Comparison of ENCODE assay signal across 25 mouse cellular contexts in genomic region chr6:146498416-146498815, GRCm38 (mm10). TPM values are rescaled to one million over a fixed set of nuclear protein-coding genes. Genes with fewer than 3 reads are reported as not detected.
DNase-seq lines count a peak whose midpoint lies in the region; ATAC-seq and TF ChIP-seq lines count a peak whose summit lies in the region.
"Had no signal": no experiment of that assay in that cellular context is flagged by ENCODE, and none has a peak within 500 bp of the region (broad histone marks: within the 10 kb centered on the region; RNA-seq: fewer than 3 reads in every experiment).

No protein-coding gene starts in this region.

- intact Hi-C loops in heart, postnatal 25 days (cut with DNase I): loop anchor here (5.0 kb wide), 1 partner anchor 41 kb away; no protein-coding TSS in a partner anchor

- 75% methylated on average over 3 of the region's 3 CpGs for WGBS in heart, embryonic 12.5 days
- WGBS in kidney, adult 2 months: 77% methylated on average over 3 of the region's 3 CpGs

- H3K9ac ChIP-seq in heart, embryonic 12.5 days: no peak overlapping the region
- H3K9ac ChIP-seq: embryonic facial prominence, embryonic 12.5 days; embryonic facial prominence, embryonic 15.5 days; forebrain, postnatal 0 days; heart, embryonic 15.5 days; hindbrain, embryonic 14.5 days had no signal

- TF ChIP-seq CTCF in kidney, adult 2 months (conservative IDR thresholded peaks at IDR 0.05; ENCODE audit: insufficient read depth, insufficient read length, low read depth, low read length): no peak

- DNase-seq in heart, postnatal 25 days (ENCODE audit: low spot score): no peak
- DNase-seq in kidney, adult 2 months: no peak
- no peak for DNase-seq in kidney, adult 18-20 months
- DNase-seq in testis, postnatal 14 days (ENCODE audit: low spot score): peak; percentile 58
- DNase-seq in testis, postnatal 10 days (ENCODE audit: low spot score): no peak
- peak; percentile 33 for DNase-seq in induced T-regulatory cell, adult 2 months (ENCODE audit: low read depth)
- DNase-seq: adrenal gland, adult 2 months; adrenal gland, postnatal 14 days; cerebellum, adult 11 months; cerebellum, adult 2 months; cerebellum, adult 9-11 months; cerebellum, postnatal 25 days; forebrain, postnatal 0 days; gastrocnemius, adult 2 months; gastrocnemius, postnatal 14 days; heart, adult 2 months; heart, postnatal 36 days had no signal

- TF ChIP-seq POLR2A in kidney, adult 2 months (IDR thresholded peaks at IDR 0.05; ENCODE audit: low read depth, low read length): no peak

- no peaks in the 10 kb centered on the region for H3K36me3 ChIP-seq in heart, embryonic 12.5 days
- H3K36me3 ChIP-seq in kidney, adult 2 months (ENCODE audit: control insufficient read depth, insufficient read depth, low read length): no peaks in the 10 kb centered on the region
- H3K36me3 ChIP-seq: embryonic facial prominence, embryonic 12.5 days; embryonic facial prominence, embryonic 15.5 days; heart, embryonic 10.5 days; heart, embryonic 15.5 days had no signal

- peaks cover 35% of the 10 kb centered on the region for H3K4me1 ChIP-seq in heart, embryonic 12.5 days (replicated peaks)
- peaks cover 24% of the 10 kb centered on the region for H3K4me1 ChIP-seq in kidney, adult 2 months (ENCODE audit: control insufficient read depth, insufficient read depth, low read length)

- 0 out of 2 replicates have a peak overlapping the region, but pooled peaks have one; percentile 9 for H3K4me2 ChIP-seq in heart, embryonic 12.5 days
- H3K4me2 ChIP-seq: embryonic facial prominence, embryonic 12.5 days; embryonic facial prominence, embryonic 15.5 days; hindbrain, embryonic 14.5 days had no signal

- no peak for ATAC-seq in heart, embryonic 12.5 days (ENCODE audit: insufficient number of reproducible peaks, low FRiP score)
- ATAC-seq: forebrain, embryonic 14.5 days; forebrain, postnatal 0 days; hindbrain, postnatal 0 days had no signal

- no peaks in the 10 kb centered on the region for H3K27me3 ChIP-seq in heart, embryonic 12.5 days (replicated peaks)
- H3K27me3 ChIP-seq in kidney, adult 2 months (replicated peaks; ENCODE audit: control insufficient read depth, insufficient read depth, low read length): no peaks in the 10 kb centered on the region
- H3K27me3 ChIP-seq: heart, embryonic 15.5 days had no signal

- H3K27ac ChIP-seq in heart, embryonic 12.5 days (ENCODE audit: poor library complexity, severe bottlenecking): no peak overlapping the region
- peak overlapping the region; percentile 15; the same call in 1 of the 2 replicates for H3K27ac ChIP-seq in kidney, adult 2 months (ENCODE audit: insufficient read depth, low read depth, low read length)
- H3K27ac ChIP-seq: embryonic facial prominence, embryonic 12.5 days; embryonic facial prominence, embryonic 15.5 days; gastrocnemius, adult 2 months; heart, adult 2 months; heart, embryonic 10.5 days; heart, embryonic 15.5 days; hindbrain, embryonic 14.5 days; hindbrain, postnatal 0 days had no signal

- H3K9me3 ChIP-seq in heart, embryonic 12.5 days (replicated peaks): no peaks in the 10 kb centered on the region
- H3K9me3 ChIP-seq: embryonic facial prominence, embryonic 12.5 days; embryonic facial prominence, embryonic 15.5 days; heart, embryonic 10.5 days; heart, embryonic 15.5 days had no signal

- H3K4me3 ChIP-seq in heart, embryonic 12.5 days: no peak overlapping the region
- H3K4me3 ChIP-seq in kidney, adult 2 months (ENCODE audit: insufficient read depth, low read depth, low read length): no peak overlapping the region
- H3K4me3 ChIP-seq: embryonic facial prominence, embryonic 12.5 days; embryonic facial prominence, embryonic 15.5 days; gastrocnemius, adult 2 months; heart, adult 2 months; heart, embryonic 10.5 days; heart, embryonic 15.5 days had no signal

RNA-seq across cellular contexts. Expression of gene Itpr2, which starts 3.6 kb away (rescaled TPM):
- 32.4 and 40.7 TPM in 2 replicates for polyA plus RNA-seq in heart, embryonic 12.5 days (2016; fragmentation: Nextera tagmentation; extraction: Ambion mirVana)
- total RNA-seq in heart, postnatal 25 days (2021): 10 to 100 TPM; 23.6 to 24.9 TPM
- polyA plus RNA-seq in kidney, adult 2 months (2012; rRNA removed): 31.9 and 35.8 TPM in 2 replicates

Comparison
In these comparisons a context has a peak if more than half of its experiments do, and no peak if none do; other contexts are left out.
1. DNase-seq: peak in testis, postnatal 14 days (single experiment) and induced T-regulatory cell, adult 2 months (single experiment); none in heart, postnatal 25 days (single experiment), kidney, adult 2 months (single experiment), kidney, adult 18-20 months (single experiment) and testis, postnatal 10 days (single experiment).